Mouse (Mus musculus) skeletal muscle tissue, adult 2 months (tissue): ENCODE results near the gene Osm.
A peak's percentile ranks its signal among the peaks of the same experiment; 100 is the strongest.

Source experiments
- DNase-seq: peaks from one replicate; pipeline ENCODE4 v3.0.0-alpha.2; 2012; ENCODE audit warnings: low read depth, low spot score

Gene Osm

GRCm38 (mm10) chr11:4235665-4236545 lies at the start of gene Osm:
TSS of gene Osm (plus strand) at chr11:4236420.
- DNase-seq, result no peak

- peak; percentile 95 for DNase-seq
These were observed 49.5 kb upstream of the Osm start, which contains the start of gene Tbc1d10a for GRCm38 (mm10) chr11:4186486-4187317. TSS of gene Tbc1d10a (plus strand) at chr11:4186789.

GRCm38 (mm10) chr11:4187318-4187700 lies 48.9 kb upstream of the Osm start:
- no peak for DNase-seq

GRCm38 (mm10) chr11:4189182-4189581 lies 47.0 kb upstream of the Osm start:
- peak; percentile 34 for DNase-seq

- DNase-seq, result peak; percentile 68
These were observed 45.5 kb upstream of the Osm start for GRCm38 (mm10) chr11:4190677-4191076.

GRCm38 (mm10) chr11:4192757-4193156 lies 43.5 kb upstream of the Osm start:
- DNase-seq, result no peak

- DNase-seq, result no peak
These were observed 42.8 kb upstream of the Osm start for GRCm38 (mm10) chr11:4193420-4193819.

GRCm38 (mm10) chr11:4195597-4196031 lies 40.6 kb upstream of the Osm start:
- no peak for DNase-seq

- DNase-seq, result no peak
These were observed 39.6 kb upstream of the Osm start for GRCm38 (mm10) chr11:4196636-4197035.

GRCm38 (mm10) chr11:4197691-4198090 lies 38.5 kb upstream of the Osm start:
- DNase-seq, result no peak

GRCm38 (mm10) chr11:4201981-4202700 lies 34.1 kb upstream of the Osm start:
- DNase-seq, result no peak

- no peak for DNase-seq
These were observed 33.1 kb upstream of the Osm start for GRCm38 (mm10) chr11:4202995-4203704.

- peak; percentile 71 for DNase-seq
These were observed 32.5 kb upstream of the Osm start for GRCm38 (mm10) chr11:4203705-4204074.

- DNase-seq, result no peak
These were observed 31.0 kb upstream of the Osm start for GRCm38 (mm10) chr11:4205097-4205655.

- no peak for DNase-seq
These were observed 30.3 kb upstream of the Osm start for GRCm38 (mm10) chr11:4205951-4206350.

GRCm38 (mm10) chr11:4206563-4206962 lies 29.7 kb upstream of the Osm start:
- DNase-seq, result no peak

- DNase-seq, result no peak
These were observed 28.6 kb upstream of the Osm start for GRCm38 (mm10) chr11:4207655-4208054.

- no peak for DNase-seq
These were observed 26.7 kb upstream of the Osm start for GRCm38 (mm10) chr11:4209556-4209955.

- DNase-seq, result no peak
These were observed 25.4 kb upstream of the Osm start for GRCm38 (mm10) chr11:4210786-4211185.

- DNase-seq, result no peak
These were observed 23.1 kb upstream of the Osm start for GRCm38 (mm10) chr11:4213107-4213506.

GRCm38 (mm10) chr11:4214572-4214971 lies 21.6 kb upstream of the Osm start:
- no peak for DNase-seq
